In genomic region chr17:67701761-67702160, GRCm38 (mm10) we compare ENCODE assay signal across 20 mouse cellular contexts. TPM values are rescaled to one million over a fixed set of nuclear protein-coding genes. Genes with fewer than 3 reads are reported as not detected.
A peak's percentile ranks its signal among the peaks of the same experiment; 100 is the strongest.
DNase-seq lines count a peak whose midpoint lies in the region; ATAC-seq lines count a peak whose summit lies in the region.
"Had no signal": no experiment of that assay in that cellular context is flagged by ENCODE, and none has a peak within 500 bp of the region (broad histone marks: within the 10 kb centered on the region; RNA-seq: fewer than 3 reads in every experiment).

No protein-coding gene starts in this region.

- peaks cover 74% of the 10 kb centered on the region for H3K4me1 ChIP-seq in forebrain, embryonic 10.5 days
- peaks cover 21% of the 10 kb centered on the region for H3K4me1 ChIP-seq in forebrain, embryonic 15.5 days
- H3K4me1 ChIP-seq in kidney, embryonic 16.5 days (ENCODE audit: insufficient read depth, low read length): peaks cover 32% of the 10 kb centered on the region
- peaks cover 66% of the 10 kb centered on the region for H3K4me1 ChIP-seq in hindbrain, embryonic 13.5 days (replicated peaks)
- H3K4me1 ChIP-seq in neural tube, embryonic 15.5 days: peaks cover 52% of the 10 kb centered on the region
- H3K4me1 ChIP-seq: liver, embryonic 13.5 days had no signal

- DNase-seq in forebrain, embryonic 10.5 days (ENCODE audit: extremely low spot score, low spot score): no peak
- DNase-seq in kidney, postnatal 36 days: no peak
- no peak for DNase-seq in natural killer cell, adult 2 months (ENCODE audit: low spot score in 2 of 2)
- DNase-seq: adrenal gland, adult 8-10 months; cerebellum, adult 11-12 months; cerebellum, postnatal 36 days; heart, postnatal 14 days; kidney, adult 8-10 months; liver, embryonic 13.5 days; thymus, postnatal 25 days had no signal

- peaks cover 19% of the 10 kb centered on the region for H3K36me3 ChIP-seq in forebrain, embryonic 10.5 days (replicated peaks)
- H3K36me3 ChIP-seq in forebrain, embryonic 15.5 days: no peaks in the 10 kb centered on the region
- no peaks in the 10 kb centered on the region for H3K36me3 ChIP-seq in kidney, embryonic 16.5 days (ENCODE audit: insufficient read depth, low read length)
- no peaks in the 10 kb centered on the region for H3K36me3 ChIP-seq in hindbrain, embryonic 13.5 days
- no peaks in the 10 kb centered on the region for H3K36me3 ChIP-seq in neural tube, embryonic 15.5 days
- H3K36me3 ChIP-seq: embryonic facial prominence, embryonic 13.5 days; limb, embryonic 12.5 days; liver, embryonic 13.5 days; lung, embryonic 15.5 days had no signal

- no peak for ATAC-seq in forebrain, embryonic 15.5 days (replicated peaks)
- no peak for ATAC-seq in kidney, embryonic 16.5 days (ENCODE audit: low FRiP score, low TSS enrichment)
- ATAC-seq in hindbrain, embryonic 13.5 days (ENCODE audit: low FRiP score): no peak
- ATAC-seq in neural tube, embryonic 15.5 days (ENCODE audit: low FRiP score): no peak
- ATAC-seq: inflammation-experienced regulatory T-cells, adult 6 months had no signal

- H3K4me3 ChIP-seq in forebrain, embryonic 10.5 days: peak overlapping the region; percentile 18; the same call in 1 of the 2 replicates
- no peak overlapping the region for H3K4me3 ChIP-seq in forebrain, embryonic 15.5 days
- no peak overlapping the region for H3K4me3 ChIP-seq in kidney, embryonic 16.5 days (ENCODE audit: low read length)
- no peak overlapping the region for H3K4me3 ChIP-seq in hindbrain, embryonic 13.5 days
- no peak overlapping the region for H3K4me3 ChIP-seq in neural tube, embryonic 15.5 days (replicated peaks)
- H3K4me3 ChIP-seq: embryonic facial prominence, embryonic 13.5 days; limb, embryonic 12.5 days; liver, embryonic 13.5 days; lung, embryonic 15.5 days had no signal

- no peak overlapping the region for H3K4me2 ChIP-seq in forebrain, embryonic 15.5 days (replicated peaks)
- peak overlapping the region; percentile 90 for H3K4me2 ChIP-seq in kidney, embryonic 16.5 days (replicated peaks; ENCODE audit: low read depth, low read length)
- H3K4me2 ChIP-seq in hindbrain, embryonic 13.5 days: peak overlapping the region; percentile 30
- H3K4me2 ChIP-seq in neural tube, embryonic 15.5 days: peak overlapping the region; percentile 89
- H3K4me2 ChIP-seq: embryonic facial prominence, embryonic 13.5 days; heart, embryonic 11.5 days; limb, embryonic 12.5 days; liver, embryonic 13.5 days; lung, embryonic 15.5 days had no signal

- H3K27me3 ChIP-seq in forebrain, embryonic 10.5 days (ENCODE audit: poor library complexity, severe bottlenecking): peaks cover 14% of the 10 kb centered on the region
- H3K27me3 ChIP-seq in forebrain, embryonic 15.5 days: no peaks in the 10 kb centered on the region
- H3K27me3 ChIP-seq in kidney, embryonic 16.5 days (ENCODE audit: insufficient read depth, low read length): no peaks in the 10 kb centered on the region
- no peaks in the 10 kb centered on the region for H3K27me3 ChIP-seq in hindbrain, embryonic 13.5 days
- no peaks in the 10 kb centered on the region for H3K27me3 ChIP-seq in neural tube, embryonic 15.5 days (replicated peaks)
- H3K27me3 ChIP-seq: CH12.LX had no signal

- H3K9me3 ChIP-seq in forebrain, embryonic 10.5 days: no peaks in the 10 kb centered on the region
- no peaks in the 10 kb centered on the region for H3K9me3 ChIP-seq in forebrain, embryonic 15.5 days
- no peaks in the 10 kb centered on the region for H3K9me3 ChIP-seq in kidney, embryonic 16.5 days (ENCODE audit: low read length)
- no peaks in the 10 kb centered on the region for H3K9me3 ChIP-seq in hindbrain, embryonic 13.5 days
- no peaks in the 10 kb centered on the region for H3K9me3 ChIP-seq in neural tube, embryonic 15.5 days (replicated peaks)
- H3K9me3 ChIP-seq: embryonic facial prominence, embryonic 13.5 days; limb, embryonic 12.5 days; liver, embryonic 13.5 days; lung, embryonic 15.5 days had no signal

- peak overlapping the region; percentile 66; the same call in 1 of the 2 replicates for H3K27ac ChIP-seq in forebrain, embryonic 10.5 days
- H3K27ac ChIP-seq in forebrain, embryonic 15.5 days (replicated peaks): no peak overlapping the region
- H3K27ac ChIP-seq in kidney, embryonic 16.5 days (ENCODE audit: low read length): no peak overlapping the region
- no peak overlapping the region; the same call in 1 of the 2 replicates for H3K27ac ChIP-seq in hindbrain, embryonic 13.5 days
- no peak overlapping the region for H3K27ac ChIP-seq in neural tube, embryonic 15.5 days (replicated peaks)
- H3K27ac ChIP-seq: embryonic facial prominence, embryonic 13.5 days; limb, embryonic 12.5 days; liver, embryonic 13.5 days; lung, embryonic 15.5 days had no signal

- 23% methylated on average over 9 of the region's 9 CpGs for WGBS in forebrain, embryonic 10.5 days
- WGBS in forebrain, embryonic 15.5 days: 12% methylated on average over 9 of the region's 9 CpGs
- WGBS in kidney, embryonic 16.5 days: 19% methylated on average over 9 of the region's 9 CpGs
- 8% methylated on average over 9 of the region's 9 CpGs for WGBS in hindbrain, embryonic 13.5 days
- WGBS in neural tube, embryonic 15.5 days: 8% methylated on average over 9 of the region's 9 CpGs

- H3K9ac ChIP-seq in forebrain, embryonic 15.5 days (replicated peaks): no peak overlapping the region
- no peak overlapping the region for H3K9ac ChIP-seq in kidney, embryonic 16.5 days (replicated peaks; ENCODE audit: low read length)
- no peak overlapping the region for H3K9ac ChIP-seq in hindbrain, embryonic 13.5 days
- no peak overlapping the region for H3K9ac ChIP-seq in neural tube, embryonic 15.5 days (replicated peaks)
- H3K9ac ChIP-seq: embryonic facial prominence, embryonic 13.5 days; limb, embryonic 12.5 days; liver, embryonic 13.5 days; lung, embryonic 15.5 days had no signal

RNA-seq across cellular contexts. Expression of gene Lama1, which starts 4.7 kb away (rescaled TPM):
- 23.4 and 24.9 TPM in 2 replicates for polyA plus RNA-seq in forebrain, embryonic 10.5 days (2016; fragmentation: Nextera tagmentation; extraction: Ambion mirVana)
- polyA plus RNA-seq in forebrain, embryonic 15.5 days (2015; fragmentation: Nextera tagmentation; extraction: Ambion mirVana): 3.5 and 5.0 TPM in 2 replicates
- 45.6 and 50.7 TPM in 2 replicates for polyA plus RNA-seq in kidney, embryonic 16.5 days (2015; fragmentation: Nextera tagmentation; extraction: Ambion mirVana)
- polyA plus RNA-seq in hindbrain, embryonic 13.5 days (2015; fragmentation: Nextera tagmentation; extraction: Ambion mirVana): 9.7 and 11.1 TPM in 2 replicates
- polyA plus RNA-seq in neural tube, embryonic 15.5 days (2015; fragmentation: Nextera tagmentation; extraction: Ambion mirVana): 9.2 and 10.1 TPM in 2 replicates
- polyA plus RNA-seq: inflammation-experienced regulatory T-cells, adult 6 months had no signal
